Mouse (Mus musculus): ENCODE data around the gene Ccl6.

Ccl6 gene

GRCm38 (mm10) chr11:83597796-83598195 lies 4.9 kb upstream of the Ccl6 start:
- DNase-seq (ENCODE audit: low read depth, low spot score) = no peak

GRCm38 (mm10) chr11:83595669-83596455 lies 3.0 kb upstream of the Ccl6 start:
- no peak for DNase-seq (ENCODE audit: low read depth, low spot score)

- DNase-seq (ENCODE audit: low read depth, low spot score) = no peak
Measured at GRCm38 (mm10) chr11:83593453-83593852, 566 bp upstream of the Ccl6 start.

GRCm38 (mm10) chr11:83584232-83584631 lies 8.7 kb downstream of the Ccl6 start:
- no peak for DNase-seq (ENCODE audit: low read depth, low spot score)

GRCm38 (mm10) chr11:83583450-83583754 lies 9.5 kb downstream of the Ccl6 start:
- DNase-seq (ENCODE audit: low read depth, low spot score) = no peak

GRCm38 (mm10) chr11:83582626-83583449 lies 10.0 kb downstream of the Ccl6 start:
- DNase-seq (ENCODE audit: low read depth, low spot score) = no peak

GRCm38 (mm10) chr11:83581626-83582610 lies 11.0 kb downstream of the Ccl6 start:
- no peak for DNase-seq (ENCODE audit: low read depth, low spot score)

- no peak for DNase-seq (ENCODE audit: low read depth, low spot score)
Measured at GRCm38 (mm10) chr11:83580699-83581232, 12.1 kb downstream of the Ccl6 start.

- DNase-seq (ENCODE audit: low read depth, low spot score) = no peak
Measured at GRCm38 (mm10) chr11:83578999-83579398, 13.9 kb downstream of the Ccl6 start.

GRCm38 (mm10) chr11:83578186-83578760 lies 14.6 kb downstream of the Ccl6 start, which contains the start of gene Ccl9:
TSS of gene Ccl9 (minus strand) at chr11:83578636.
- DNase-seq (ENCODE audit: low read depth, low spot score) = no peak

GRCm38 (mm10) chr11:83576927-83577555 lies 15.8 kb downstream of the Ccl6 start:
- no peak for DNase-seq (ENCODE audit: low read depth, low spot score)

GRCm38 (mm10) chr11:83572834-83573233 lies 20.1 kb downstream of the Ccl6 start:
- no peak for DNase-seq (ENCODE audit: low read depth, low spot score)

- no peak for DNase-seq (ENCODE audit: low read depth, low spot score)
Measured at GRCm38 (mm10) chr11:83572223-83572622, 20.7 kb downstream of the Ccl6 start.

GRCm38 (mm10) chr11:83570189-83570588 lies 22.7 kb downstream of the Ccl6 start:
- DNase-seq (ENCODE audit: low read depth, low spot score) = no peak

GRCm38 (mm10) chr11:83569249-83569648 lies 23.6 kb downstream of the Ccl6 start:
- no peak for DNase-seq (ENCODE audit: low read depth, low spot score)

GRCm38 (mm10) chr11:83568786-83569185 lies 24.1 kb downstream of the Ccl6 start:
- DNase-seq (ENCODE audit: low read depth, low spot score) = no peak

- no peak for DNase-seq (ENCODE audit: low read depth, low spot score)
Measured at GRCm38 (mm10) chr11:83568061-83568460, 24.8 kb downstream of the Ccl6 start.

- no peak for DNase-seq (ENCODE audit: low read depth, low spot score)
Measured at GRCm38 (mm10) chr11:83567311-83567710, 25.6 kb downstream of the Ccl6 start.

- no peak for DNase-seq (ENCODE audit: low read depth, low spot score)
Measured at GRCm38 (mm10) chr11:83566617-83567016, 26.3 kb downstream of the Ccl6 start.

GRCm38 (mm10) chr11:83563754-83564153 lies 29.1 kb downstream of the Ccl6 start:
- no peak for DNase-seq (ENCODE audit: low read depth, low spot score)
